Mouse (Mus musculus): Measurements from ENCODE around the gene Lmbrd1.
A peak's percentile ranks its signal among the peaks of the same experiment; 100 is the strongest.
"Not testable (repeated sequence)": the region's sequence is repeated elsewhere in the genome, so short reads cannot be mapped to it uniquely, and the experiment has no call there.

Lmbrd1 gene

DNA sequence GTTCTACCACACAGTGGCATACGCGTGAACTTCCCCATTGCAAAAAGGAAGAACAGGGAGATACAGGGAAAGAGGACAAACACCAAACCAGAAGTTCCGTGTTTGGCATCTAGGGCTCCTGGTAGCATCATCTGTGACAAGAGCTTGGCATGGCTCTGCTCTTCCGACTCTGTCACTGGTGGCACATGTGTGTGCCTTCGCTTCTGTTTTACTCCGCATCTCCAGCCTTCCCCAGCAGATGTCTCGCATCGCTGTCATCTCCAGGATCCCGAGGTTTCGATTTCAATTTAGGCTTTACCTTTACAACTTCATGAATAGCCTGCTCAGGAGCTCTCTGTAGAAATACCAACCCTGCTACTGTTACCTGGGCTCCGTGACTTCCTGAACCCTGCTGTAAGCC lies 51.4 kb downstream of the Lmbrd1 start:
- DNase-seq = no peak

GRCm38 (mm10) chr1:24732286-24732685 lies 53.9 kb downstream of the Lmbrd1 start:
- no peak for DNase-seq

DNA sequence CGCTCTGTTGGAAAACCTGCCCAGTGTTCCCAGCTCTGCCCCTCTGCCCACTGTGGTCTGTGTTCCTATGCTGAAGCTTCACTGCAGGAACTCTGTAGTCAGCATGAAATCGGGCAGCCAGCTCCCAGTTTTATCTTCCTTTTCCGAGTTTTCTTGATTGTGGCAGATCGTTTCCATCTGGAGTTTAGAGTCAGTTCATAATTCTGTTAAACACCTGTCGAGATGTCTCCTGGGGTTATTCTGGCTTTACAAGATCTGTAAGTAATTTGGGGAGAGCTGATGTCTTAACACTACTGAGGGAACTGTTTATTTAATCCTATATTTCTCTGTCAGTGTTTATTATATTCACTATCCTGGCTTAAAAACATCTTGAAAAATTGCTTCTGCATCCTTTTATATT lies 56.4 kb downstream of the Lmbrd1 start:
- DNase-seq = no peak

DNA sequence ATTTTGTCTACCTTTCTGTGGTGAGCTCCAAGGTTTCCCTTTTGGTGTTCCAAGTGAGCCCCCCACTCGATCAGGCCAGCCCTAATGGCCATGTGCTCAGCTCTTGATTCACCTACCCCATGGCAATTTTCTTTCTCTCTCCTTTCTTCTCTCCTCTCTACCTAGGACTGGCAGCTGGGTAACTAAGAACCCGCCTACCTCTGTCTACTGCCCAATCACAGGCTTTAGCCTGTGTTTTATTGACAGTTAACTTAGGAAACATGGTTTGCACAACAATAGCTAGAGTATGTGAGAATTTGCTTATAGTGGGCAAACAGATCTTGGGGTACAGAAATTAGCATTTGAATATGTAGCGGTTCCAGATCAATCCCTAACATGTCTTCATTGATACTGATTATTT lies 62.5 kb downstream of the Lmbrd1 start:
- no peak for DNase-seq

GRCm38 (mm10) chr1:24741552-24741951 lies 63.1 kb downstream of the Lmbrd1 start:
- no peak for DNase-seq

GRCm38 (mm10) chr1:24743191-24743924 lies 64.9 kb downstream of the Lmbrd1 start:
- peak in 1 of 2 experiments; percentile 23 for DNase-seq

- no peak for DNase-seq
Observed at GRCm38 (mm10) chr1:24752715-24753114, 74.3 kb downstream of the Lmbrd1 start.

DNA sequence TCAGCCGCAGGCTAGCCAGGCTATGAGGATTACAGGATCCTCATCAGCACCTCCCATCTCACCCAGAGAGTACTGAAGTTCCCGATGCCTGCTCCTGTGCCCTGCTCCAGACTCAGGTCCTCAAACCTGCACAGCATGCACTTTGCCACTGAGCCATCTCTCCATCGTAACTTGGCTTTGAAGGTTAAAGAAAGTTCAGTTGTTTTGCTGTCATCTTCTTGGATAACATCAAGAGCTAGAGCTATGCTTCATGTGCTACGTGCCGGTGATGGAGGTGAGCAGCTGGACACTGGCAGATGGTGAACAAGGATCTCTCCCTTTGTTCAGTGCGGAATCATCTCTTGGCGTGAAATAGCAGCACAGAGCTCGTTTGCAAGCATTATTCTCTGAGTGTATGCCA lies 80.1 kb downstream of the Lmbrd1 start:
- DNase-seq = no peak

- DNase-seq = no peak
Observed at GRCm38 (mm10) chr1:24766466-24766865, 88.0 kb downstream of the Lmbrd1 start.

- DNase-seq = not testable (repeated sequence)
Observed at GRCm38 (mm10) chr1:24767197-24767596, 88.8 kb downstream of the Lmbrd1 start.

DNA sequence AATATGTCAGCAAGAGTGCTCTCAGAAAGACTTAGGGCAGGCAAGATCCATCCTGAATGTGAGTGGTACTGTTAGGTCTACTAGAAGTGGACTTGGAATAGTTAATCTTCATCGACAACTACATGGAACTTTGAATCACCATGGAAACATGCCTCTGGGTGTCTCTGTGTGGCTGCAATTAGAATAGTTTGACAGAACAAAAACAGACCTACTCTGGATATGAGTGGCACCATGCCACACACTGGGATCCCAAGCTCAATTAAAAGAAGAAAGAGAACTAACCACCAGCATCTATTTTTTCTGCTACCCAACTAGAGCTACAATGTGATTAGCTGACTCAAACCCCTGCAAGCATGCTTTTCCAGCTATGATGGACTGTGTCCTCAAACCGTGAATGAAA lies 95.2 kb downstream of the Lmbrd1 start:
- DNase-seq = no peak

- DNase-seq = no peak
Observed at GRCm38 (mm10) chr1:24776576-24776975, 98.1 kb downstream of the Lmbrd1 start.

DNA sequence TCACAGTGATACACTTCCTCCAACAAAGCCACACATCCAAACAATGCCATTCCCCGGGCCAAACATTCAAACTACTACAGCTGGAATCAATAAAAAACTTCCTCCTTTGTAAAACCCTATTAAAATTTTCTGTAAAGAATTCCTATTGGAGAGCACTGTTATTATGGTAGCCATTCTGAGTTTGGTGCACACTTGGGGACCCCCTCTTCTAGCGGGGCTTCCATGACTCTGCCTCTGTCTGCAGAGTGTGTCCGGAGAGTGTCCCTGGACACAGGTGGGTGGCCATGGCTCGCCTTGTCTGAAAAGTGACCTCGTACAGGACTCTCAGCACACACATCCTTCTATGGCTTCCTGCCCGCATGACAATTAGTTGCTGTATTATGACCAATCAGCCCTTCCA lies 114.7 kb downstream of the Lmbrd1 start:
- DNase-seq = no peak

DNA sequence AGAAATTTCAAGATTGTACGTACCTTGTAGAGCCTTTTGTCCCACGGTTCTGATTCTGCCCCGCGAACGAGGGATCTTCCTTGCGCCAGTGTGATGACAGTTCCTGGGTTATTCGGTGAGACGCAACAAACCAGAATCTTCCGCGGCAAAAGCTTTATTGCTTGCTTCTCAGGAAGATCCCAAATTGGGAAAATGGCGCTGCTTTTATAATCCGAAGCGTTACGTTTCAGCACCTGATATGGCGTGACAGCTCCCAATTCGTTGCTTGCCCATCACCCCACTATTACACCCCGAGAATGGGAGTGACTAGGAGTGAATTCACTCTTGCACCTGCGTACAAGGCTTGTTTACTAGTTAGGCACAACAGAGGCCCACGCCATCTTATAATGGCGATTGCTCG lies 129.5 kb downstream of the Lmbrd1 start:
- DNase-seq = not testable (repeated sequence)

All from lung, adult 18-20 months (tissue).